Mouse (Mus musculus): ENCODE measurements around the gene Ugt8a. TPM values are rescaled to one million over a fixed set of nuclear protein-coding genes. Genes with fewer than 3 reads are reported as not detected.

Ugt8a gene
- total and polyA plus RNA-seq, 3 experiments: not detected

DNA sequence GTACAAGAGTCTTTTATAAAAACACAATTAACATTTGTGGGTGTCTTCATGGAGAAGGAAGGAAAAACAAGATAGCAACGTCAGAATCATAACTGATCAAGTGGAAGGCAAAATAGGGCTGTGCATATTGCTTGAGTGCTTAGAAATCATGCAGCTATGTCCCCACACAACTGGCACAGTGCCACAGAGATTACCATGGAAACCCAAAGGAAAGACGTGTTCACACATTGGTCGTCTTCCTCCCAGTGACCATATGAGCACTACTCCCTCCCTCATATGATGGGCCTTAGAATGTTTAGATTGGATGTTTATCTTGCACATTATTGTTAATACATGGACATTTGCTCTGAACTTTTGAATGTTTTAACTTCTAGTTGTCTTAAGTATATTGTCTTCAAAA is 76.8 kb downstream of the Ugt8a start:
- in situ Hi-C loops (cut with MboI; ENCODE audit: low pct_ligation_motif_present, low pct_unique_long_range_greater_than_20kb, low sequenced_read_pairs) (no loop called here), dilution Hi-C loops (cut with MboI; ENCODE audit: extremely low pct_ligation_motif_present, extremely low pct_unique_long_range_greater_than_20kb, low sequenced_read_pairs) (no loop called here)
- H3K9ac ChIP-seq (ENCODE audit: insufficient read depth, low read depth): no peak overlapping the region
- no peaks in the 10 kb centered on the region for H3K4me1 ChIP-seq (ENCODE audit: control insufficient read depth in 1 of 2, insufficient read depth in 2 of 2)
- H3K4me3 ChIP-seq (replicated peaks in 1 of 3; ENCODE audit: low read depth in 2 of 3, low read length in 2 of 3, poor library complexity in 1 of 3): no peak overlapping the region
- no peaks in the 10 kb centered on the region for H3K9me3 ChIP-seq (replicated peaks; ENCODE audit: low read length)
- no peak for TF ChIP-seq ZNF384 (IDR thresholded peaks at IDR 0.05; ENCODE audit: low read depth, low read length)
- TF ChIP-seq ZC3H11A (IDR thresholded peaks at IDR 0.05; ENCODE audit: low read depth, low read length): no peak
- no peak for TF ChIP-seq CHD2 (IDR thresholded peaks at IDR 0.05; ENCODE audit: low read length)
- TF ChIP-seq USF2 (conservative IDR thresholded peaks at IDR 0.05; ENCODE audit: low read depth, low read length): no peak
- no peak for TF ChIP-seq ETS1 (conservative IDR thresholded peaks at IDR 0.05; ENCODE audit: low read depth, low read length)
- TF ChIP-seq HCFC1 (IDR thresholded peaks at IDR 0.05; ENCODE audit: low read depth, low read length): no peak
- no peak for TF ChIP-seq POLR2A (IDR thresholded peaks at IDR 0.05; ENCODE audit: low read depth, low read length)
- TF ChIP-seq NRF1 (IDR thresholded peaks at IDR 0.05; ENCODE audit: low read depth, low read length): no peak
- no peak for TF ChIP-seq MAFK (IDR thresholded peaks at IDR 0.05; ENCODE audit: insufficient replicate concordance, low read length)
- no peak for TF ChIP-seq JUND (conservative IDR thresholded peaks at IDR 0.05; ENCODE audit: low read depth, low read length)
- no peak for TF ChIP-seq ZKSCAN1 (IDR thresholded peaks at IDR 0.05; ENCODE audit: borderline replicate concordance, low read depth, low read length)
- no peaks in the 10 kb centered on the region for H3K79me2 ChIP-seq (replicated peaks; ENCODE audit: control insufficient read depth, extremely low read depth, insufficient read depth, poor library complexity, severe bottlenecking)
- no peak overlapping the region for H3K27ac ChIP-seq (ENCODE audit: insufficient read depth, low read depth)
- no peaks in the 10 kb centered on the region for H3K36me3 ChIP-seq (replicated peaks in 1 of 2; ENCODE audit: control insufficient read depth in 1 of 2, insufficient read depth in 1 of 2, low read length in 1 of 2)
- DNase-seq (ENCODE audit: extremely low read depth): no peak
- no peak overlapping the region for H3K4me2 ChIP-seq (ENCODE audit: insufficient read depth, low read depth, poor library complexity, severe bottlenecking)
- H3K27me3 ChIP-seq (replicated peaks): no peaks in the 10 kb centered on the region

DNA sequence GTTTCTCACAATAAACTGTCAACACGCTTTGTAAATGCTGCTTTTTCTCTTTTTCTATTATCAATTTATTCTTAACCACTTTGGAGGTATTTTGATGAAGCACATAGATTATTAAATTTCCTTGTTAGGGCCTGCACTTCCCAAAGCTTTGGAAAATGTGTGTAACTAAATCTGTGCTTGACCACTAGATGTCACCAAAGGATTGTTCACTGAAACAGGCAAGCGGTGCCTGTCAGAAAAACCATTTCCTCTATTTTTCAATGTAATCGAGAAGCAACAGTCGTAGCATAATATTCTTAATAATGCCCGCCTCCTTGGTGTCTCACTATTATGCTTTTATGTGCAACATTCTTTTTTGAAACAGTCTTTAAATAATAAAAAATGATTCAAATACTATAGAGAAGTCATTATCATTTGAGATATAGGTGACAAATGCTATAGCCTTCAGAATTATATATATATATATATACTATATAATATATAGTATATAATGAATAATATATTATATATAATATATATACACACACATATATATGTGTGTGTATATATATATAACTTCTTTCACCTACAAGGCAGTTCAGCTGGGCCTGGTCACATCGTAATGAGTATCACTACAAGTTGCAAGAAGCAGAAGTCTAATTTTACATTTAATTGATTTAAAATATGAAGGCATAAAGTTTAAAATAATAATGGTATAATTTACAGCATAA is 89.1 kb downstream of the Ugt8a start:
- dilution Hi-C loops (cut with MboI; ENCODE audit: extremely low pct_ligation_motif_present, extremely low pct_unique_long_range_greater_than_20kb, low sequenced_read_pairs): no loop called here

More for the DNA sequence above, 89.1 kb downstream of the Ugt8a start:
- Histone ChIP-seq H3K4me3 (replicated peaks in 1 of 3; ENCODE audit: low read depth in 2 of 3, low read length in 2 of 3, poor library complexity in 1 of 3) (no peak overlapping the region), H3K27ac (ENCODE audit: insufficient read depth, low read depth) (no peak overlapping the region), H3K79me2 (replicated peaks; ENCODE audit: control insufficient read depth, extremely low read depth, insufficient read depth, poor library complexity, severe bottlenecking) (no peaks in the 10 kb centered on the region), H3K9me3 (replicated peaks; ENCODE audit: low read length) (no peaks in the 10 kb centered on the region), H3K9ac (ENCODE audit: insufficient read depth, low read depth) (no peak overlapping the region), H3K4me1 (ENCODE audit: control insufficient read depth in 1 of 2, insufficient read depth in 2 of 2) (no peaks in the 10 kb centered on the region), H3K4me2 (ENCODE audit: insufficient read depth, low read depth, poor library complexity, severe bottlenecking) (no peak overlapping the region), H3K36me3 (replicated peaks in 1 of 2; ENCODE audit: control insufficient read depth in 1 of 2, insufficient read depth in 1 of 2, low read length in 1 of 2) (no peaks in the 10 kb centered on the region), H3K27me3 (replicated peaks) (no peaks in the 10 kb centered on the region)
- in situ Hi-C loops (cut with MboI; ENCODE audit: low pct_ligation_motif_present, low pct_unique_long_range_greater_than_20kb, low sequenced_read_pairs): no loop called here
- peak; percentile 60 for DNase-seq (ENCODE audit: extremely low read depth)
- TF ChIP-seq HCFC1 (IDR thresholded peaks at IDR 0.05; ENCODE audit: low read depth, low read length) (no peak), CHD1 (IDR thresholded peaks at IDR 0.05; ENCODE audit: low read depth, low read length) (no peak), MXI1 (IDR thresholded peaks at IDR 0.05; ENCODE audit: low read depth, low read length) (no peak), BHLHE40 (IDR thresholded peaks at IDR 0.05; ENCODE audit: low read depth, low read length) (no peak), RAD21 (IDR thresholded peaks at IDR 0.05; ENCODE audit: low read depth, low read length) (peak; percentile 85), GABPA (IDR thresholded peaks at IDR 0.05; ENCODE audit: insufficient replicate concordance, low read depth, low read length) (no peak), RCOR1 (conservative IDR thresholded peaks at IDR 0.05; ENCODE audit: low read depth, low read length) (no peak), CHD2 (IDR thresholded peaks at IDR 0.05; ENCODE audit: low read length) (no peak), SMC3 (IDR thresholded peaks at IDR 0.05; ENCODE audit: low read depth, low read length) (peak; percentile 64), CTCF (conservative IDR thresholded peaks at IDR 0.05 in 1 of 2, IDR thresholded peaks at IDR 0.05 in 1 of 2; ENCODE audit: low read depth in 2 of 2, low read length in 2 of 2) (peak; percentile 24 to 72; a peak in 2 of 4 replicates), IRF4 (IDR thresholded peaks at IDR 0.05; ENCODE audit: low read depth, low read length) (no peak)
